Mouse (Mus musculus) cerebellum, adult 2 months (tissue): ENCODE data around the gene Kctd17.

Experiments
- CTCF ChIP-seq: fragments of 200-500 bp; IDR thresholded peaks from 2 replicates; pipeline ENCODE4 v1.5.1; 2011; ENCODE audit warnings: low read depth, mild to moderate bottlenecking, control low read depth, low read length, moderate library complexity, borderline replicate concordance; ENCODE audit not compliant: insufficient read depth
- POLR2A ChIP-seq: fragments of 200-500 bp; IDR thresholded peaks from 2 replicates; pipeline ENCODE4 v1.6.1; 2011; ENCODE audit warnings: low read length, control low read depth, borderline replicate concordance; ENCODE audit not compliant: insufficient read depth

DNA sequence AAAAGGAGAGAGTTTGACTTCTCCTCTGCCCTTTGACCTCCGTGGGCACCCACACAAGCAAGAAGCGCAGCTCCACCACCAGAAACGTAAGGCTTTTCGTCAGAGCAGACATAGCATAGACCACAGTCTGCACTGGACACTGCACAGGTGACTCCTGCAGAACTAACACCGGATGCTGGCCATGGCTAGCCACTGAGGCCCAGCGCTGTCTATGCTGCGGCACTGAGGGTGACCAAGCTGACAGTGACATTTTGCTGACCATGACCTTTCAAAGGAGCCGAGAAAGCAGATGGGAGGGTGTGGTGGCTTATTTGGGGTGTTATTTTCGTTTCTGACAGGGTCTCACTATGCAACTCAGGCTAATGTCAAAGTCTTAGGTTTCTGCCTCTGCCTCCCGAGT, 28.8 kb downstream of the Kctd17 start:
- TF ChIP-seq POLR2A, result no peak
- TF ChIP-seq CTCF, result no peak
